Mouse (Mus musculus): ENCODE measurements around the gene Tcf20. TPM values are rescaled to one million over a fixed set of nuclear protein-coding genes. Genes with fewer than 3 reads are reported as not detected.
A peak's percentile ranks its signal among the peaks of the same experiment; 100 is the strongest.

Tcf20 gene
- polyA plus RNA-seq, 1 experiment from 2014 or later, result 18.7 TPM

GRCm38 (mm10) chr15:82917207-82917844, 70.3 kb downstream of the Tcf20 start:
- Histone ChIP-seq H3K27me3 (no peaks in the 10 kb centered on the region), H3K4me1 (peaks cover 81% of the 10 kb centered on the region), H3K4me2 (replicated peaks) (peak overlapping the region; percentile 51), H3K9me3 (no peaks in the 10 kb centered on the region), H3K9ac (replicated peaks) (peak overlapping the region; percentile 14), H3K4me3 (peak overlapping the region; percentile 25), H3K36me3 (no peaks in the 10 kb centered on the region), H3K27ac (replicated peaks) (peak overlapping the region; percentile 90)
- peak; percentile 30 for ATAC-seq (replicated peaks)
- WGBS, result 4% methylated on average over 28 of the region's 28 CpGs

- ATAC-seq (replicated peaks), result no peak
- 86% methylated on average over 3 of the region's 3 CpGs for WGBS
- Histone ChIP-seq H3K36me3 (no peaks in the 10 kb centered on the region), H3K4me2 (replicated peaks) (no peak overlapping the region), H3K4me3 (no peak overlapping the region), H3K9ac (replicated peaks) (no peak overlapping the region), H3K27ac (replicated peaks) (no peak overlapping the region), H3K9me3 (no peaks in the 10 kb centered on the region), H3K27me3 (no peaks in the 10 kb centered on the region), H3K4me1 (peaks cover 77% of the 10 kb centered on the region)
Measured at GRCm38 (mm10) chr15:82914455-82914854, 73.2 kb downstream of the Tcf20 start.

GRCm38 (mm10) chr15:82911965-82912337, 75.7 kb downstream of the Tcf20 start:
- no peaks in the 10 kb centered on the region for H3K36me3 ChIP-seq
- peak; percentile 21; the same call in 1 of the 2 replicates for ATAC-seq (replicated peaks)
- no peaks in the 10 kb centered on the region for H3K9me3 ChIP-seq
- H3K9ac ChIP-seq (replicated peaks), result peak overlapping the region; percentile 65
- peaks cover 61% of the 10 kb centered on the region for H3K4me1 ChIP-seq
- peak overlapping the region; percentile 43 for H3K4me3 ChIP-seq
- H3K27me3 ChIP-seq, result no peaks in the 10 kb centered on the region
- peak overlapping the region; percentile 93 for H3K4me2 ChIP-seq (replicated peaks)
- 4% methylated on average over 13 of the region's 13 CpGs for WGBS
- peak overlapping the region; percentile 75 for H3K27ac ChIP-seq (replicated peaks)

GRCm38 (mm10) chr15:82911001-82911964, 76.4 kb downstream of the Tcf20 start:
- Histone ChIP-seq H3K36me3 (no peaks in the 10 kb centered on the region), H3K9me3 (no peaks in the 10 kb centered on the region), H3K4me1 (peaks cover 60% of the 10 kb centered on the region), H3K9ac (replicated peaks) (peak overlapping the region; percentile 65), H3K4me3 (peak overlapping the region; percentile 43), H3K27ac (replicated peaks) (peak overlapping the region; percentile 75), H3K27me3 (no peaks in the 10 kb centered on the region), H3K4me2 (replicated peaks) (peak overlapping the region; percentile 93)
- 8% methylated on average over 43 of the region's 44 CpGs for WGBS
- ATAC-seq (replicated peaks), result peak; percentile 63

- Histone ChIP-seq H3K36me3 (no peaks in the 10 kb centered on the region), H3K4me2 (replicated peaks) (no peak overlapping the region), H3K4me3 (no peak overlapping the region), H3K9me3 (no peaks in the 10 kb centered on the region), H3K4me1 (peaks cover 57% of the 10 kb centered on the region), H3K27ac (replicated peaks) (peak overlapping the region; percentile 75), H3K9ac (replicated peaks) (no peak overlapping the region), H3K27me3 (no peaks in the 10 kb centered on the region)
- 81% methylated on average over 2 of the region's 2 CpGs for whole genome bisulfite sequencing
- no peak for ATAC-seq (replicated peaks)
Measured at GRCm38 (mm10) chr15:82910596-82910995, 77.1 kb downstream of the Tcf20 start.

GRCm38 (mm10) chr15:82909791-82910190, 77.9 kb downstream of the Tcf20 start:
- no peak for ATAC-seq (replicated peaks)
- H3K27ac ChIP-seq (replicated peaks), result no peak overlapping the region
- H3K4me3 ChIP-seq, result no peak overlapping the region
- peaks cover 58% of the 10 kb centered on the region for H3K4me1 ChIP-seq
- H3K27me3 ChIP-seq, result no peaks in the 10 kb centered on the region
- H3K9ac ChIP-seq (replicated peaks), result no peak overlapping the region
- no peaks in the 10 kb centered on the region for H3K9me3 ChIP-seq
- H3K4me2 ChIP-seq (replicated peaks), result no peak overlapping the region
- no peaks in the 10 kb centered on the region for H3K36me3 ChIP-seq
- 91% methylated on average over 4 of the region's 4 CpGs for WGBS

GRCm38 (mm10) chr15:82908521-82908920, 79.2 kb downstream of the Tcf20 start:
- Histone ChIP-seq H3K4me2 (replicated peaks) (no peak overlapping the region), H3K9me3 (no peaks in the 10 kb centered on the region), H3K27me3 (no peaks in the 10 kb centered on the region), H3K4me3 (no peak overlapping the region), H3K4me1 (peaks cover 70% of the 10 kb centered on the region), H3K27ac (replicated peaks) (no peak overlapping the region), H3K9ac (replicated peaks) (no peak overlapping the region), H3K36me3 (no peaks in the 10 kb centered on the region)
- no peak for ATAC-seq (replicated peaks)
- 10% methylated on average over 2 of the region's 2 CpGs for WGBS

- no peaks in the 10 kb centered on the region for H3K9me3 ChIP-seq
- WGBS, result 77% methylated on average over 5 of the region's 5 CpGs
- 0 out of 2 replicates have a peak overlapping the region, but pooled peaks have one; percentile 34 for H3K27ac ChIP-seq (replicated peaks)
- ATAC-seq (replicated peaks), result no peak
- no peaks in the 10 kb centered on the region for H3K36me3 ChIP-seq
- H3K4me2 ChIP-seq (replicated peaks), result no peak overlapping the region
- no peak overlapping the region for H3K4me3 ChIP-seq
- H3K9ac ChIP-seq (replicated peaks), result no peak overlapping the region
- H3K4me1 ChIP-seq, result peaks cover 63% of the 10 kb centered on the region
- H3K27me3 ChIP-seq, result no peaks in the 10 kb centered on the region
Measured at GRCm38 (mm10) chr15:82907306-82907705, 80.4 kb downstream of the Tcf20 start.

GRCm38 (mm10) chr15:82906574-82907061, 81.1 kb downstream of the Tcf20 start:
- Histone ChIP-seq H3K9ac (replicated peaks) (no peak overlapping the region), H3K27me3 (no peaks in the 10 kb centered on the region), H3K27ac (replicated peaks) (peak overlapping the region; percentile 34; the same call in 1 of the 2 replicates), H3K4me1 (peaks cover 60% of the 10 kb centered on the region), H3K4me3 (no peak overlapping the region), H3K9me3 (no peaks in the 10 kb centered on the region), H3K36me3 (no peaks in the 10 kb centered on the region), H3K4me2 (replicated peaks) (no peak overlapping the region)
- 50% methylated on average over 7 of the region's 7 CpGs for WGBS
- no peak for ATAC-seq (replicated peaks)

GRCm38 (mm10) chr15:82905431-82906395, 82.0 kb downstream of the Tcf20 start:
- Histone ChIP-seq H3K27me3 (no peaks in the 10 kb centered on the region), H3K36me3 (no peaks in the 10 kb centered on the region), H3K9me3 (no peaks in the 10 kb centered on the region), H3K9ac (replicated peaks) (no peak overlapping the region), H3K4me1 (peaks cover 57% of the 10 kb centered on the region), H3K27ac (replicated peaks) (no peak overlapping the region), H3K4me2 (replicated peaks) (no peak overlapping the region), H3K4me3 (no peak overlapping the region)
- 67% methylated on average over 8 of the region's 8 CpGs for WGBS
- no peak for ATAC-seq (replicated peaks)

GRCm38 (mm10) chr15:82904526-82904925, 83.1 kb downstream of the Tcf20 start:
- H3K27me3 ChIP-seq, result no peaks in the 10 kb centered on the region
- H3K36me3 ChIP-seq, result no peaks in the 10 kb centered on the region
- H3K4me2 ChIP-seq (replicated peaks), result no peak overlapping the region
- H3K4me1 ChIP-seq, result peaks cover 59% of the 10 kb centered on the region
- no peak overlapping the region for H3K4me3 ChIP-seq
- no peaks in the 10 kb centered on the region for H3K9me3 ChIP-seq
- no peak overlapping the region for H3K9ac ChIP-seq (replicated peaks)
- H3K27ac ChIP-seq (replicated peaks), result peak overlapping the region; percentile 36; the same call in 1 of the 2 replicates
- no peak for ATAC-seq (replicated peaks)
- WGBS, result 6% methylated on average over 7 of the region's 7 CpGs

Measured in forebrain, embryonic 15.5 days (tissue).